Mouse (Mus musculus) CH12.LX (cell line): Measurements from ENCODE around the gene Arhgap21. TPM values are rescaled to one million over a fixed set of nuclear protein-coding genes. Genes with fewer than 3 reads are reported as not detected.

Source experiments
- DNase-seq: peaks from one replicate; pipeline ENCODE4 v3.0.0-alpha.2; 2013; ENCODE audit errors: extremely low read depth
- H3K27ac ChIP-seq: 2 replicates; pipeline ENCODE4 v1.5.1; 2012; ENCODE audit warnings: low read depth, mild to moderate bottlenecking, control low read depth, moderate library complexity; ENCODE audit not compliant: insufficient read depth
- H3K27me3 ChIP-seq: replicated peaks from 2 replicates; pipeline ENCODE3; 2012; ENCODE audit warnings: inconsistent platforms
- H3K36me3 ChIP-seq, 2 experiments: replicated peaks in 1 of 2; 2 replicates each; pipeline versions ENCODE3 to v1.6.1; 2012; ENCODE audit warnings: inconsistent platforms in 1 of 2, low read length in 1 of 2, mild to moderate bottlenecking in 1 of 2, mixed read lengths in 1 of 2, moderate library complexity in 1 of 2; ENCODE audit not compliant: control insufficient read depth in 1 of 2, insufficient read depth in 1 of 2
- H3K4me1 ChIP-seq, 2 experiments: 2 replicates each; pipeline ENCODE4 v1.6.1; 2012; ENCODE audit warnings: inconsistent platforms in 1 of 2, moderate library complexity in 1 of 2; ENCODE audit not compliant: insufficient read depth in 2 of 2, control insufficient read depth in 1 of 2
- H3K4me2 ChIP-seq: 2 replicates; pipeline ENCODE4 v1.6.1; 2012; ENCODE audit warnings: low read depth, mild to moderate bottlenecking, control low read depth; ENCODE audit not compliant: poor library complexity, insufficient read depth, severe bottlenecking
- H3K4me3 ChIP-seq, 3 experiments: fragments of 150-350 bp in 1 of 3; sonication (generic) in 1 of 3; replicated peaks in 1 of 3; 2 replicates each; pipeline versions ENCODE3 to v1.5.1; 2011 to 2012; ENCODE audit warnings: low read depth in 2 of 3, low read length in 2 of 3, mild to moderate bottlenecking in 2 of 3, moderate library complexity in 2 of 3, control low read depth in 1 of 3, improper control_type of control experiment in 1 of 3, inconsistent platforms in 1 of 3, mixed read lengths in 1 of 3; ENCODE audit not compliant: poor library complexity in 1 of 3
- H3K79me2 ChIP-seq: replicated peaks from 2 replicates; pipeline ENCODE4 v1.6.1; 2012; ENCODE audit warnings: mild to moderate bottlenecking, moderate library complexity; ENCODE audit not compliant: control insufficient read depth, poor library complexity, insufficient read depth, severe bottlenecking; ENCODE audit errors: extremely low read depth
- H3K9ac ChIP-seq: 2 replicates; pipeline ENCODE4 v1.6.1; 2012; ENCODE audit warnings: low read depth, mild to moderate bottlenecking, control low read depth, moderate library complexity; ENCODE audit not compliant: insufficient read depth
- H3K9me3 ChIP-seq: replicated peaks from 2 replicates; pipeline ENCODE3; 2012; ENCODE audit warnings: low read length, inconsistent platforms, mixed read lengths
- CHD1 ChIP-seq: IDR thresholded peaks from 2 replicates; pipeline ENCODE4 v1.6.1; 2012; ENCODE audit warnings: low read depth, low read length, improper control_type of control experiment, inconsistent platforms
- CTCF ChIP-seq, 2 experiments: IDR thresholded peaks in 1 of 2; conservative IDR thresholded peaks in 1 of 2; 2 replicates each; pipeline ENCODE4 v1.5.1; 2011 to 2012; ENCODE audit warnings: low read depth in 2 of 2, low read length in 2 of 2, improper control_type of control experiment in 1 of 2, inconsistent platforms in 1 of 2, mild to moderate bottlenecking in 1 of 2, moderate library complexity in 1 of 2
- ELF1 ChIP-seq: IDR thresholded peaks from 2 replicates; pipeline ENCODE4 v1.6.1; 2014; ENCODE audit warnings: low read depth, mild to moderate bottlenecking, inconsistent platforms, low read length, improper control_type of control experiment
- GABPA ChIP-seq: IDR thresholded peaks from 2 replicates; pipeline ENCODE4 v1.6.1; 2012; ENCODE audit warnings: low read depth, low read length, improper control_type of control experiment, inconsistent platforms; ENCODE audit not compliant: insufficient replicate concordance
- IRF4 ChIP-seq: IDR thresholded peaks from 2 replicates; pipeline ENCODE4 v1.6.1; 2014; ENCODE audit warnings: low read depth, mild to moderate bottlenecking, inconsistent platforms, low read length, improper control_type of control experiment
- JUN ChIP-seq: IDR thresholded peaks from 2 replicates; pipeline ENCODE4 v1.6.1; 2011; ENCODE audit warnings: low read depth, mild to moderate bottlenecking, low read length, improper control_type of control experiment, moderate library complexity; ENCODE audit not compliant: insufficient read depth
- KAT2A ChIP-seq: IDR thresholded peaks from 2 replicates; pipeline ENCODE4 v1.6.1; 2012; ENCODE audit warnings: low read length, improper control_type of control experiment, inconsistent platforms; ENCODE audit not compliant: insufficient replicate concordance
- MAZ ChIP-seq: IDR thresholded peaks from 2 replicates; pipeline ENCODE4 v1.6.1; 2012; ENCODE audit warnings: low read depth, mild to moderate bottlenecking, inconsistent platforms, low read length, improper control_type of control experiment, moderate library complexity
- MEF2A ChIP-seq: IDR thresholded peaks from 2 replicates; pipeline ENCODE4 v1.6.1; 2014; ENCODE audit warnings: low read depth, mild to moderate bottlenecking, inconsistent platforms, low read length, improper control_type of control experiment, borderline replicate concordance
- MXI1 ChIP-seq: IDR thresholded peaks from 2 replicates; pipeline ENCODE4 v1.6.1; 2011; ENCODE audit warnings: mild to moderate bottlenecking, low read depth, low read length, improper control_type of control experiment
- MYC ChIP-seq: IDR thresholded peaks from 2 replicates; pipeline ENCODE4 v1.6.1; 2011; ENCODE audit warnings: low read depth, mild to moderate bottlenecking, improper control_type of control experiment, low read length
- NELFE ChIP-seq: IDR thresholded peaks from 2 replicates; pipeline ENCODE4 v1.6.1; 2011; ENCODE audit warnings: low read depth, low read length, improper control_type of control experiment
- NRF1 ChIP-seq: IDR thresholded peaks from 2 replicates; pipeline ENCODE4 v1.6.1; 2014; ENCODE audit warnings: low read depth, mild to moderate bottlenecking, inconsistent platforms, low read length, improper control_type of control experiment, moderate library complexity
- POLR2A ChIP-seq: IDR thresholded peaks from 2 replicates; pipeline ENCODE4 v1.6.1; 2011; ENCODE audit warnings: low read depth, mild to moderate bottlenecking, improper control_type of control experiment, low read length
- RAD21 ChIP-seq: IDR thresholded peaks from 2 replicates; pipeline ENCODE4 v1.6.1; 2011; ENCODE audit warnings: low read depth, mild to moderate bottlenecking, low read length, improper control_type of control experiment, moderate library complexity
- SIN3A ChIP-seq: IDR thresholded peaks from 2 replicates; pipeline ENCODE4 v1.6.1; 2012; ENCODE audit warnings: low read length, improper control_type of control experiment, inconsistent platforms
- TBP ChIP-seq: conservative IDR thresholded peaks from 2 replicates; pipeline ENCODE4 v1.6.1; 2011; ENCODE audit warnings: low read depth, low read length, improper control_type of control experiment
- TCF12 ChIP-seq: IDR thresholded peaks from 2 replicates; pipeline ENCODE4 v1.6.1; 2014; ENCODE audit warnings: low read depth, mild to moderate bottlenecking, inconsistent platforms, low read length, improper control_type of control experiment
- USF1 ChIP-seq: IDR thresholded peaks from 2 replicates; pipeline ENCODE4 v1.6.1; 2014; ENCODE audit warnings: low read depth, mild to moderate bottlenecking, inconsistent platforms, low read length, improper control_type of control experiment
- ZKSCAN1 ChIP-seq: IDR thresholded peaks from 2 replicates; pipeline ENCODE4 v1.6.1; 2012; ENCODE audit warnings: low read depth, inconsistent platforms, low read length, improper control_type of control experiment, borderline replicate concordance
- dilution Hi-C: fragments of 300-500 bp; cut with MboI; formaldehyde crosslinking; loops from 2 replicates; pipeline ENCODE4 v1.14.3; 2020; ENCODE audit warnings: low sequenced_read_pairs; ENCODE audit not compliant: extremely low pct_unique_long_range_greater_than_20kb, extremely low pct_ligation_motif_present
- in situ Hi-C: fragments of 300-500 bp; cut with MboI; formaldehyde crosslinking; loops from 3 replicates; pipeline ENCODE4 v1.14.3; 2019; ENCODE audit warnings: low sequenced_read_pairs, low pct_ligation_motif_present, low pct_unique_long_range_greater_than_20kb, mixed read lengths
- polyA plus RNA-seq: library from polyadenylated mRNA; unstranded; fragments of >175 nt; gene quantifications from 2 replicates; pipeline ENCODE4 v1.2.1, GENCODE M21; 2012; ENCODE audit warnings: low read depth; ENCODE audit not compliant: insufficient read length
- total RNA-seq, 2 experiments: library from RNA; depleted of rRNA; stranded (reverse); fragments of 300-350 nt in 1 of 2; fragments of >200 nt in 1 of 2; gene quantifications; 2 replicates each; pipeline ENCODE4 v1.2.3; 2012 to 2014

The Arhgap21 gene
- total and polyA plus RNA-seq, 3 experiments, result 7.6 to 22.7 (median 10.8) TPM

DNA sequence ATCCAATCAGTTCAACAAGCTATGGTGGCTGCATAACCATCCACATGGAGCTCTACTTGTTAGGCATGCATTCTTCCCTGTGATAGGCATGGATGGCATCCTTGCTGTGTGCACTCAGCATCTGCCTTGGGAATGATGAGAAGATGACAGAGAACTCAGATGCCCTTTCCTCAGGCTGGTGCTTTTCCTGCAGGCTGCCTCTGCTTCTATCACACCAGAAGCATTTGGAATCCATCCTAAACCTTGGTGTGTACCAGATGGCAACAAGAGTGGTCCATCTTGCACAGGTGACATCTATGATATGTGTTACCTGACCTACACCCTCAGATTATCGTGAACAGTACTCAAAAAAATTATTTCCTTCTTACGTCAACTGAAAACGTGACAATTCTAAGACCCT, 58.2 kb downstream of the Arhgap21 start:
- no peak for TF ChIP-seq TCF12
- TF ChIP-seq USF1, result no peak
- TF ChIP-seq IRF4, result no peak
- no peak for TF ChIP-seq NRF1
- no peak for TF ChIP-seq SIN3A
- TF ChIP-seq POLR2A, result no peak
- peaks cover 2 to 39% of the 10 kb centered on the region in 2 experiments; a peak in 3 of 4 replicates for H3K4me1 ChIP-seq
- H3K27ac ChIP-seq, result no peak overlapping the region
- H3K4me2 ChIP-seq, result no peak overlapping the region
- no peak overlapping the region for H3K4me3 ChIP-seq
- no peaks in the 10 kb centered on the region for H3K9me3 ChIP-seq
- H3K36me3 ChIP-seq, result peaks cover 3 to 26% of the 10 kb centered on the region in 2 experiments
- H3K27me3 ChIP-seq, result no peaks in the 10 kb centered on the region
- DNase-seq, result no peak
- in situ Hi-C loops, result loop anchor here (10.0 kb wide), 1 partner anchor 54 kb away; the partner anchor contains the start of gene Arhgap21
- dilution Hi-C loops, result no loop called here
- no peak overlapping the region for H3K9ac ChIP-seq
- H3K79me2 ChIP-seq, result no peaks in the 10 kb centered on the region

DNA sequence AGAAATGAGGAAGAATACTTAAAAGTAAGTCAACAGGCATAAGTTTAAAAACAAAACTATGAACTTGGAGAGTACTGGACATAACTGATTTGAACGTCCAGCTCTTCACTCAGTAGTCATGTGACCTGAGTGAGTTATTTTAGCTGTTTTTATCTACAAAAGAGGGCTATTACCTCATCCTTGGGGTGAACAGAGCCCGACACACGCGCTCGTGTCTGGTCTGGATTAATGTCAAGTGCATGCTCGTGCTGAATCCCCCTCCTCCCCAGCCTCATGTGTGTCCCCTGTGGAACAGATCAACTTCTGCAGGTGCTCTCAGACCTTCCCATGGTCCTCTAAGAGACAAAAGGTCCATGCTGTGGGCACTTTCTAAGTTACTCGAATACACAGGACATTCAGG, 59.3 kb downstream of the Arhgap21 start:
- Histone ChIP-seq H3K4me1 (peaks cover 2 to 41% of the 10 kb centered on the region in 2 experiments; a peak in 3 of 4 replicates), H3K36me3 (peaks cover 3 to 27% of the 10 kb centered on the region in 2 experiments), H3K27ac (no peak overlapping the region)
- TF ChIP-seq MXI1, result no peak
- TF ChIP-seq JUN, result no peak
- no peak for TF ChIP-seq TBP
- no peak for TF ChIP-seq RAD21
- no peak for TF ChIP-seq CHD1
- TF ChIP-seq, all 38 proteins: peak for 0
- no peak overlapping the region for H3K9ac ChIP-seq
- no peak overlapping the region for H3K4me3 ChIP-seq
- H3K9me3 ChIP-seq, result no peaks in the 10 kb centered on the region
- H3K27me3 ChIP-seq, result no peaks in the 10 kb centered on the region
- no peak overlapping the region for H3K4me2 ChIP-seq
- in situ Hi-C loops (no loop called here), dilution Hi-C loops (no loop called here)
- H3K79me2 ChIP-seq, result no peaks in the 10 kb centered on the region
- DNase-seq, result no peak

DNA sequence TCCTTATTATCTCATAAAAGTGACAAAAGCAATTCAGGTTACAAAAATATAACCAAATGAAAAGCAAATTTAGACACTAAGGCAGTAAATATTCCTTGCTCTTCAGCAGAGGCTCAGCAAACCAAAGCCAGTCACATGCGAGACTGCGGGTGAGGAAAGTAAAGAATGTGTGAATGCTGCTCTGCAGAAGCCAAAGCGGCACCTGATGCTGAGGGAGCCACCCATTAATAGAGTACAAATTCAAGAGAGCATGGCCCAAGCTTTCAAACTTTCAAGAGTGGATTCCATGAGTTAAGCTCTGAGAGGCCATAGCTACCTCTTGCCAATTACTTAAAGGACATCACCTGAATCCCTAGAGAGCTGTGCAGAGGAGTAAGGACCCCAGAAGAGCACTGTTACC, 61.4 kb downstream of the Arhgap21 start:
- Histone ChIP-seq H3K36me3 (peaks cover 3 to 28% of the 10 kb centered on the region in 2 experiments), H3K9me3 (no peaks in the 10 kb centered on the region), H3K4me3 (no peak overlapping the region), H3K27me3 (no peaks in the 10 kb centered on the region), H3K4me2 (no peak overlapping the region), H3K9ac (no peak overlapping the region), H3K4me1 (peaks cover 2 to 41% of the 10 kb centered on the region in 2 experiments; a peak in 3 of 4 replicates), H3K27ac (no peak overlapping the region), H3K79me2 (no peaks in the 10 kb centered on the region)
- DNase-seq, result no peak
- no peak for TF ChIP-seq MXI1
- TF ChIP-seq GABPA, result no peak
- TF ChIP-seq CHD1, result no peak
- TF ChIP-seq ELF1, result no peak
- TF ChIP-seq NELFE, result no peak
- no peak for TF ChIP-seq CTCF (conservative IDR thresholded peaks at IDR 0.05 in 1 of 2, IDR thresholded peaks at IDR 0.05 in 1 of 2; ENCODE audit: low read depth in 2 of 2, low read length in 2 of 2)
- no peak for TF ChIP-seq KAT2A
- no peak for TF ChIP-seq MAZ
- TF ChIP-seq TCF12, result no peak
- TF ChIP-seq MYC, result no peak
- TF ChIP-seq ZKSCAN1, result no peak
- no peak for TF ChIP-seq MEF2A
- dilution Hi-C loops (no loop called here), in situ Hi-C loops (no loop called here)
